Mouse (Mus musculus) c-Kit-positive CD71-positive TER-119-negative erythroid progenitor cells, embryonic 14.5 days (primary cell): ENCODE data around the gene Tspan18.

Experiments used
- DNase-seq: peaks from one replicate; pipeline ENCODE4 v3.0.0-alpha.2; 2013; ENCODE audit warnings: low read depth

The Tspan18 gene

GRCm38 (mm10) chr2:93333817-93334731, at the start of gene Tspan18:
Gene Tspan18, minus strand, starts transcription at chr2:93334505.
- peak; percentile 41 for DNase-seq

GRCm38 (mm10) chr2:93383831-93384230, 49.5 kb upstream of the Tspan18 start:
- no peak for DNase-seq

GRCm38 (mm10) chr2:93380680-93381089, 46.4 kb upstream of the Tspan18 start:
- no peak for DNase-seq

- DNase-seq: no peak
Measured at GRCm38 (mm10) chr2:93377797-93378196, 43.5 kb upstream of the Tspan18 start.

GRCm38 (mm10) chr2:93377157-93377556, 42.9 kb upstream of the Tspan18 start:
- DNase-seq: no peak

- no peak for DNase-seq
Measured at GRCm38 (mm10) chr2:93372872-93373271, 38.6 kb upstream of the Tspan18 start.

- no peak for DNase-seq
Measured at GRCm38 (mm10) chr2:93372097-93372571, 37.8 kb upstream of the Tspan18 start.

- no peak for DNase-seq
Measured at GRCm38 (mm10) chr2:93368954-93369353, 34.6 kb upstream of the Tspan18 start.

- DNase-seq: no peak
Measured at GRCm38 (mm10) chr2:93367962-93368361, 33.7 kb upstream of the Tspan18 start.

- DNase-seq: no peak
Measured at GRCm38 (mm10) chr2:93365411-93365810, 31.1 kb upstream of the Tspan18 start.

GRCm38 (mm10) chr2:93364951-93365350, 30.6 kb upstream of the Tspan18 start:
- no peak for DNase-seq

GRCm38 (mm10) chr2:93361454-93361853, 27.1 kb upstream of the Tspan18 start:
- DNase-seq: peak; percentile 19

GRCm38 (mm10) chr2:93360310-93360709, 26.0 kb upstream of the Tspan18 start:
- DNase-seq: no peak

- no peak for DNase-seq
Measured at GRCm38 (mm10) chr2:93357391-93357790, 23.1 kb upstream of the Tspan18 start.

- no peak for DNase-seq
Measured at GRCm38 (mm10) chr2:93355845-93356244, 21.5 kb upstream of the Tspan18 start.

- no peak for DNase-seq
Measured at GRCm38 (mm10) chr2:93354621-93355020, 20.3 kb upstream of the Tspan18 start.

- DNase-seq: peak; percentile 83
Measured at GRCm38 (mm10) chr2:93353725-93354124, 19.4 kb upstream of the Tspan18 start.

GRCm38 (mm10) chr2:93352915-93353685, 18.8 kb upstream of the Tspan18 start:
- no peak for DNase-seq

GRCm38 (mm10) chr2:93351352-93351751, 17.0 kb upstream of the Tspan18 start:
- no peak for DNase-seq

- DNase-seq: no peak
Measured at GRCm38 (mm10) chr2:93347018-93347417, 12.7 kb upstream of the Tspan18 start.

- DNase-seq: no peak
Measured at GRCm38 (mm10) chr2:93346609-93347008, 12.3 kb upstream of the Tspan18 start.

GRCm38 (mm10) chr2:93345663-93346268, 11.5 kb upstream of the Tspan18 start:
- DNase-seq: no peak
